Mouse (Mus musculus): Measurements from ENCODE around the gene Nrxn2. TPM values are rescaled to one million over a fixed set of nuclear protein-coding genes. Genes with fewer than 3 reads are reported as not detected.
A peak's percentile ranks its signal among the peaks of the same experiment; 100 is the strongest.

Nrxn2 gene
- polyA plus RNA-seq, 1 experiment from 2014 or later, result 28.9 TPM

GRCm38 (mm10) chr19:6492124-6492523, 73.6 kb downstream of the Nrxn2 start:
- 23% methylated on average over 12 of the region's 12 CpGs for WGBS
- H3K36me3 ChIP-seq, result no peaks in the 10 kb centered on the region
- no peak for ATAC-seq (ENCODE audit: low read depth)
- no peak overlapping the region for H3K4me2 ChIP-seq
- peaks cover 39% of the 10 kb centered on the region for H3K4me1 ChIP-seq (replicated peaks)
- no peaks in the 10 kb centered on the region for H3K9me3 ChIP-seq
- H3K4me3 ChIP-seq, result no peak overlapping the region
- no peak overlapping the region for H3K27ac ChIP-seq (replicated peaks)
- H3K9ac ChIP-seq, result peak overlapping the region; percentile 47; the same call in 1 of the 2 replicates
- H3K27me3 ChIP-seq, result peaks cover 5% of the 10 kb centered on the region; the same call in 1 of the 2 replicates

- H3K36me3 ChIP-seq, result no peaks in the 10 kb centered on the region
- WGBS, result 78% methylated on average over 7 of the region's 7 CpGs
- H3K4me1 ChIP-seq (replicated peaks), result peaks cover 38% of the 10 kb centered on the region
- H3K27me3 ChIP-seq, result peaks cover 5% of the 10 kb centered on the region; the same call in 1 of the 2 replicates
- no peak overlapping the region for H3K27ac ChIP-seq (replicated peaks)
- ATAC-seq (ENCODE audit: low read depth), result no peak
- no peaks in the 10 kb centered on the region for H3K9me3 ChIP-seq
- H3K4me3 ChIP-seq, result no peak overlapping the region
- H3K9ac ChIP-seq, result no peak overlapping the region; the same call in 1 of the 2 replicates
- H3K4me2 ChIP-seq, result no peak overlapping the region
Measured at GRCm38 (mm10) chr19:6493219-6493618, 74.7 kb downstream of the Nrxn2 start.

GRCm38 (mm10) chr19:6494032-6494431, 75.5 kb downstream of the Nrxn2 start:
- Histone ChIP-seq H3K9ac (no peak overlapping the region), H3K4me1 (replicated peaks) (peaks cover 44% of the 10 kb centered on the region), H3K36me3 (no peaks in the 10 kb centered on the region), H3K4me2 (no peak overlapping the region), H3K9me3 (no peaks in the 10 kb centered on the region), H3K4me3 (no peak overlapping the region), H3K27me3 (peaks cover 5% of the 10 kb centered on the region; the same call in 1 of the 2 replicates), H3K27ac (replicated peaks) (no peak overlapping the region)
- 68% methylated on average over 6 of the region's 7 CpGs for WGBS
- no peak for ATAC-seq (ENCODE audit: low read depth)

- H3K27ac ChIP-seq (replicated peaks), result 0 out of 2 replicates have a peak overlapping the region, but pooled peaks have one; percentile 97
Measured at GRCm38 (mm10) chr19:6494504-6495170, 76.1 kb downstream of the Nrxn2 start.

GRCm38 (mm10) chr19:6495714-6496113, 77.2 kb downstream of the Nrxn2 start:
- peak overlapping the region; percentile 97 for H3K27ac ChIP-seq (replicated peaks)
- H3K9me3 ChIP-seq, result no peaks in the 10 kb centered on the region
- H3K36me3 ChIP-seq, result no peaks in the 10 kb centered on the region
- WGBS, result 25% methylated on average over 8 of the region's 8 CpGs
- H3K4me2 ChIP-seq, result peak overlapping the region; percentile 90
- peaks cover 61% of the 10 kb centered on the region for H3K4me1 ChIP-seq (replicated peaks)
- no peak overlapping the region for H3K4me3 ChIP-seq
- peaks cover 4% of the 10 kb centered on the region; the same call in 1 of the 2 replicates for H3K27me3 ChIP-seq
- peak overlapping the region; percentile 100 for H3K9ac ChIP-seq
- ATAC-seq (ENCODE audit: low read depth), result no peak

More at GRCm38 (mm10) chr19:6494504-6495170, 76.1 kb downstream of the Nrxn2 start:
- no peak overlapping the region for H3K4me3 ChIP-seq
- H3K27me3 ChIP-seq, result peaks cover 5% of the 10 kb centered on the region; the same call in 1 of the 2 replicates
- WGBS, result 67% methylated on average over 18 of the region's 18 CpGs
- no peaks in the 10 kb centered on the region for H3K36me3 ChIP-seq
- ATAC-seq (ENCODE audit: low read depth), result no peak
- H3K9me3 ChIP-seq, result no peaks in the 10 kb centered on the region
- H3K4me2 ChIP-seq, result no peak overlapping the region
- peak overlapping the region; percentile 100; the same call in 1 of the 2 replicates for H3K9ac ChIP-seq
- peaks cover 51% of the 10 kb centered on the region for H3K4me1 ChIP-seq (replicated peaks)

- Histone ChIP-seq H3K9me3 (no peaks in the 10 kb centered on the region), H3K4me1 (replicated peaks) (peaks cover 70% of the 10 kb centered on the region), H3K4me2 (peak overlapping the region; percentile 90), H3K27me3 (no peaks in the 10 kb centered on the region; the same call in 1 of the 2 replicates), H3K36me3 (no peaks in the 10 kb centered on the region), H3K27ac (replicated peaks) (peak overlapping the region; percentile 97), H3K9ac (peak overlapping the region; percentile 100), H3K4me3 (peak overlapping the region; percentile 90)
- 9% methylated on average over 6 of the region's 6 CpGs for WGBS
- ATAC-seq (ENCODE audit: low read depth), result peak; percentile 25
Measured at GRCm38 (mm10) chr19:6496462-6497149, 78.1 kb downstream of the Nrxn2 start.

- H3K36me3 ChIP-seq, result no peaks in the 10 kb centered on the region
- peak overlapping the region; percentile 90 for H3K4me2 ChIP-seq
- peaks cover 75% of the 10 kb centered on the region for H3K4me1 ChIP-seq (replicated peaks)
- 1% methylated on average over 14 of the region's 39 CpGs for WGBS
- H3K9me3 ChIP-seq, result no peaks in the 10 kb centered on the region
- peak overlapping the region; percentile 97 for H3K27ac ChIP-seq (replicated peaks)
- no peaks in the 10 kb centered on the region; the same call in 1 of the 2 replicates for H3K27me3 ChIP-seq
- H3K4me3 ChIP-seq, result peak overlapping the region; percentile 90
- H3K9ac ChIP-seq, result peak overlapping the region; percentile 100
- peak; percentile 70 for ATAC-seq (ENCODE audit: low read depth)
Measured at GRCm38 (mm10) chr19:6497150-6497801, 78.7 kb downstream of the Nrxn2 start.

- peak overlapping the region; percentile 97 for H3K27ac ChIP-seq (replicated peaks)
- peak; percentile 9 for ATAC-seq (ENCODE audit: low read depth)
- peak overlapping the region; percentile 90 for H3K4me3 ChIP-seq
- H3K27me3 ChIP-seq, result no peaks in the 10 kb centered on the region; the same call in 1 of the 2 replicates
- WGBS, result under 1% methylated on average over 39 of the region's 39 CpGs
- peak overlapping the region; percentile 100 for H3K9ac ChIP-seq
- H3K36me3 ChIP-seq, result no peaks in the 10 kb centered on the region
- no peaks in the 10 kb centered on the region for H3K9me3 ChIP-seq
- peaks cover 75% of the 10 kb centered on the region for H3K4me1 ChIP-seq (replicated peaks)
- peak overlapping the region; percentile 90 for H3K4me2 ChIP-seq
Measured at GRCm38 (mm10) chr19:6497803-6498202, 79.3 kb downstream of the Nrxn2 start.

GRCm38 (mm10) chr19:6498350-6499131, 80.0 kb downstream of the Nrxn2 start:
- ATAC-seq (ENCODE audit: low read depth), result no peak
- no peaks in the 10 kb centered on the region for H3K9me3 ChIP-seq
- H3K4me2 ChIP-seq, result peak overlapping the region; percentile 90
- H3K27ac ChIP-seq (replicated peaks), result peak overlapping the region; percentile 97
- no peaks in the 10 kb centered on the region; the same call in 1 of the 2 replicates for H3K27me3 ChIP-seq
- no peaks in the 10 kb centered on the region for H3K36me3 ChIP-seq
- peaks cover 80% of the 10 kb centered on the region for H3K4me1 ChIP-seq (replicated peaks)
- WGBS, result 5% methylated on average over 31 of the region's 38 CpGs
- peak overlapping the region; percentile 100 for H3K9ac ChIP-seq
- peak overlapping the region; percentile 90 for H3K4me3 ChIP-seq

- Histone ChIP-seq H3K9ac (peak overlapping the region; percentile 100), H3K9me3 (no peaks in the 10 kb centered on the region), H3K27me3 (no peaks in the 10 kb centered on the region; the same call in 1 of the 2 replicates), H3K4me1 (replicated peaks) (peaks cover 85% of the 10 kb centered on the region), H3K27ac (replicated peaks) (peak overlapping the region; percentile 97), H3K36me3 (peaks cover 5% of the 10 kb centered on the region), H3K4me2 (peak overlapping the region; percentile 90), H3K4me3 (peak overlapping the region; percentile 90)
- 32% methylated on average over 6 of the region's 6 CpGs for WGBS
- no peak for ATAC-seq (ENCODE audit: low read depth)
Measured at GRCm38 (mm10) chr19:6499860-6500635, 81.5 kb downstream of the Nrxn2 start.

GRCm38 (mm10) chr19:6500636-6501025, 82.1 kb downstream of the Nrxn2 start:
- H3K27me3 ChIP-seq, result no peaks in the 10 kb centered on the region; the same call in 1 of the 2 replicates
- peak overlapping the region; percentile 90 for H3K4me2 ChIP-seq
- no peaks in the 10 kb centered on the region for H3K9me3 ChIP-seq
- peaks cover 11% of the 10 kb centered on the region for H3K36me3 ChIP-seq
- peak overlapping the region; percentile 90 for H3K4me3 ChIP-seq
- H3K27ac ChIP-seq (replicated peaks), result peak overlapping the region; percentile 97
- WGBS, result 22% methylated on average over 2 of the region's 2 CpGs
- H3K4me1 ChIP-seq (replicated peaks), result peaks cover 85% of the 10 kb centered on the region
- peak overlapping the region; percentile 100 for H3K9ac ChIP-seq
- ATAC-seq (ENCODE audit: low read depth), result no peak
